Mouse (Mus musculus) myocyte (in vitro differentiated cells): ENCODE measurements around the gene Uba2. TPM values are rescaled to one million over a fixed set of nuclear protein-coding genes. Genes with fewer than 3 reads are reported as not detected.

ENCODE experiments used
- H3K27me3 ChIP-seq: one replicate; pipeline ENCODE4 v1.6.1; 2011; ENCODE audit not compliant: control insufficient read depth, insufficient read depth, insufficient read length
- H3K36me3 ChIP-seq: one replicate; pipeline ENCODE4 v1.6.1; 2011; ENCODE audit not compliant: control insufficient read depth, insufficient read depth
- H3K4me2 ChIP-seq: one replicate; pipeline ENCODE4 v1.6.1; 2011; ENCODE audit warnings: low read depth, control low read depth
- H3K4me3 ChIP-seq: one replicate; pipeline ENCODE4 v1.5.1; 2011; ENCODE audit warnings: mild to moderate bottlenecking, control low read depth, moderate library complexity
- H3K79me2 ChIP-seq: one replicate; pipeline ENCODE4 v1.6.1; 2011; ENCODE audit not compliant: control insufficient read depth, insufficient read depth
- H3ac ChIP-seq: one replicate; pipeline ENCODE4 v1.6.1; 2011; ENCODE audit not compliant: control insufficient read depth, insufficient read length
- CEBPB ChIP-seq: IDR thresholded peaks from 2 replicates; pipeline ENCODE4 v1.6.1; 2011; ENCODE audit warnings: mild to moderate bottlenecking, moderate library complexity; ENCODE audit not compliant: poor library complexity, insufficient read depth, severe bottlenecking
- E2F4 ChIP-seq: IDR thresholded peaks from one replicate; pipeline ENCODE4 v1.6.1; 2011; ENCODE audit warnings: mild to moderate bottlenecking, control low read depth, moderate library complexity; ENCODE audit not compliant: insufficient read depth
- MAX ChIP-seq: IDR thresholded peaks from one replicate; pipeline ENCODE4 v1.6.1; 2011; ENCODE audit warnings: low read depth, mild to moderate bottlenecking, control low read depth
- MYOD1 ChIP-seq, 3 experiments: IDR thresholded peaks; one replicate each; pipeline ENCODE4 v1.6.1; 2011; ENCODE audit warnings: control low read depth in 2 of 3, low read depth in 2 of 3, mild to moderate bottlenecking in 2 of 3, moderate library complexity in 1 of 3; ENCODE audit not compliant: insufficient read length in 2 of 3, control insufficient read depth in 1 of 3
- MYOG ChIP-seq, 3 experiments: IDR thresholded peaks; one replicate each; pipeline ENCODE4 v1.6.1; 2011; ENCODE audit warnings: control low read depth in 2 of 3, low read depth in 2 of 3, mild to moderate bottlenecking in 2 of 3; ENCODE audit not compliant: insufficient read length in 2 of 3, control insufficient read depth in 1 of 3, insufficient read depth in 1 of 3
- POLR2A ChIP-seq: IDR thresholded peaks from one replicate; pipeline ENCODE4 v1.6.1; 2011; ENCODE audit warnings: low read depth, mild to moderate bottlenecking, control low read depth, moderate library complexity; ENCODE audit not compliant: insufficient read length
- POLR2AphosphoS2 ChIP-seq: IDR thresholded peaks from one replicate; pipeline ENCODE4 v1.6.1; 2011; ENCODE audit warnings: low read depth, control low read depth; ENCODE audit not compliant: insufficient read length
- REST ChIP-seq: IDR thresholded peaks from one replicate; pipeline ENCODE4 v1.6.1; 2011; ENCODE audit warnings: mild to moderate bottlenecking, control low read depth, moderate library complexity; ENCODE audit not compliant: insufficient read depth, insufficient read length
- SRF ChIP-seq: IDR thresholded peaks from one replicate; pipeline ENCODE4 v1.6.1; 2011; ENCODE audit warnings: low read depth; ENCODE audit not compliant: control insufficient read depth, insufficient read length
- TCF12 ChIP-seq: IDR thresholded peaks from one replicate; pipeline ENCODE4 v1.6.1; 2011; ENCODE audit warnings: mild to moderate bottlenecking, control low read depth; ENCODE audit not compliant: poor library complexity, insufficient read depth, severe bottlenecking
- TCF3 ChIP-seq: IDR thresholded peaks from one replicate; pipeline ENCODE4 v1.6.1; 2011; ENCODE audit warnings: low read depth, control low read depth; ENCODE audit not compliant: insufficient read length
- USF1 ChIP-seq: IDR thresholded peaks from one replicate; pipeline ENCODE4 v1.6.1; 2011; ENCODE audit warnings: low read depth, mild to moderate bottlenecking, control low read depth, moderate library complexity
- polyA plus RNA-seq: library from polyadenylated mRNA; unstranded; fragments of >200 nt; fragmentation: generic; extraction: Trizol; gene quantifications from one replicate; pipeline ENCODE4 v1.2.1, GENCODE M21; 2012; ENCODE audit warnings: missing spikeins

Gene Uba2
- polyA plus RNA-seq, 1 experiment: 48.7 TPM

GRCm38 (mm10) chr7:34157994-34158393 lies 11.4 kb downstream of the Uba2 start:
- no peak overlapping the region for H3ac ChIP-seq
- peak overlapping the region; percentile 46 for H3K4me2 ChIP-seq
- H3K79me2 ChIP-seq: no peaks in the 10 kb centered on the region
- H3K4me3 ChIP-seq: no peak overlapping the region
- TF ChIP-seq MYOG (IDR thresholded peaks at IDR 0.05; ENCODE audit: control insufficient read depth in 1 of 3, insufficient read depth in 1 of 3, insufficient read length in 2 of 3, low read depth in 2 of 3): peak in 1 of 3 experiments; percentile 33
- TF ChIP-seq CEBPB: 0 out of 2 replicates have a peak, but pooled peaks have one; percentile 44
- TF ChIP-seq TCF3: no peak
- H3K27me3 ChIP-seq: no peaks in the 10 kb centered on the region
- peaks cover 69% of the 10 kb centered on the region for H3K36me3 ChIP-seq

- H3K27me3 ChIP-seq: no peaks in the 10 kb centered on the region
- H3K36me3 ChIP-seq: peaks cover 61% of the 10 kb centered on the region
- no peak overlapping the region for H3K4me2 ChIP-seq
- TF ChIP-seq MAX (no peak), E2F4 (no peak), TCF12 (no peak), MYOG (IDR thresholded peaks at IDR 0.05; ENCODE audit: control insufficient read depth in 1 of 3, insufficient read depth in 1 of 3, insufficient read length in 2 of 3, low read depth in 2 of 3) (no peak)
- H3K4me3 ChIP-seq: no peak overlapping the region
- no peak overlapping the region for H3ac ChIP-seq
- H3K79me2 ChIP-seq: peaks cover 5% of the 10 kb centered on the region
Measured at GRCm38 (mm10) chr7:34147193-34147592, 22.2 kb downstream of the Uba2 start.

DNA sequence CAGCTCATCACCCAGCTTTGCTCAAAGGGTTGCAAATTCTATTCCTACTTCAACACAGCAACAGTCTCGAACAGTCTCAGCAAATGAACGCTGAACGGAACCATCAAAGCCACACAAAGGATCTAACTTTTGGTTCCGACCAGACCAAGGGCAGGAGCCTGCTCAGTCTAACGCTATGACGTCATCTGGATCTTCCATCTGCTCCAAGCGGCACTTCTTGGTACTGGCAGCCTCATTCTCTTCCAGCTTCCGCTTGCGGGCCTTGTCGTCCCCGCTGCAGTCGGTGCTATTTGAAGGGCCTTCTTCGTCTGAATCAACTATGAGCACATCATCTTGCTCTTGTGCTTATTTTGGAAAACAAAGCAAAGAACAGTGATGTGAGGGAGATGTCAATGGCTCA lies 28.3 kb downstream of the Uba2 start:
- TF ChIP-seq MYOD1 (IDR thresholded peaks at IDR 0.05; ENCODE audit: control insufficient read depth in 1 of 3, insufficient read length in 2 of 3, low read depth in 2 of 3): no peak
- TF ChIP-seq MAX: no peak
- TF ChIP-seq POLR2A: no peak
- TF ChIP-seq USF1: no peak
- no peak for TF ChIP-seq TCF3
- TF ChIP-seq SRF: no peak
- TF ChIP-seq CEBPB: no peak
- no peak for TF ChIP-seq MYOG (IDR thresholded peaks at IDR 0.05; ENCODE audit: control insufficient read depth in 1 of 3, insufficient read depth in 1 of 3, insufficient read length in 2 of 3, low read depth in 2 of 3)
- TF ChIP-seq TCF12: no peak
- no peak for TF ChIP-seq E2F4
- TF ChIP-seq POLR2AphosphoS2: no peak
- TF ChIP-seq REST: no peak
- H3K79me2 ChIP-seq: no peaks in the 10 kb centered on the region
- peaks cover 40% of the 10 kb centered on the region for H3K36me3 ChIP-seq
- H3K4me2 ChIP-seq: no peak overlapping the region
- H3K27me3 ChIP-seq: no peaks in the 10 kb centered on the region
- H3K4me3 ChIP-seq: no peak overlapping the region
- no peak overlapping the region for H3ac ChIP-seq

GRCm38 (mm10) chr7:34139493-34139892 lies 29.9 kb downstream of the Uba2 start:
- Histone ChIP-seq H3K36me3 (peaks cover 25% of the 10 kb centered on the region), H3K79me2 (no peaks in the 10 kb centered on the region), H3K4me2 (no peak overlapping the region), H3K4me3 (no peak overlapping the region), H3K27me3 (no peaks in the 10 kb centered on the region), H3ac (no peak overlapping the region)
- TF ChIP-seq POLR2AphosphoS2: no peak

- no peak for TF ChIP-seq CEBPB
- no peak for TF ChIP-seq SRF
- TF ChIP-seq MYOD1 (IDR thresholded peaks at IDR 0.05; ENCODE audit: control insufficient read depth in 1 of 3, insufficient read length in 2 of 3, low read depth in 2 of 3): no peak
- no peak for TF ChIP-seq E2F4
- Histone ChIP-seq H3K79me2 (peaks cover 12% of the 10 kb centered on the region), H3K4me3 (no peak overlapping the region), H3K36me3 (no peaks in the 10 kb centered on the region), H3ac (no peak overlapping the region), H3K27me3 (peaks cover 4% of the 10 kb centered on the region), H3K4me2 (no peak overlapping the region)
Measured at GRCm38 (mm10) chr7:34134336-34134735, 35.1 kb downstream of the Uba2 start.

- Histone ChIP-seq H3ac (peak within 1 kb of the TSS; percentile 96), H3K36me3 (no peaks in the 10 kb centered on the region), H3K27me3 (peaks cover 4% of the 10 kb centered on the region), H3K4me2 (peak within 1 kb of the TSS; percentile 82), H3K4me3 (peak within 1 kb of the TSS; percentile 24), H3K79me2 (peaks cover 12% of the 10 kb centered on the region)
- TF ChIP-seq POLR2A (peak; percentile 48), POLR2AphosphoS2 (peak; percentile 57), TCF12 (no peak), REST (no peak), TCF3 (no peak)
Measured at GRCm38 (mm10) chr7:34133117-34133762, 36.2 kb downstream of the Uba2 start, which contains the start of gene Wtip. Gene Wtip, minus strand, starts transcription at chr7:34133268.
